Mouse (Mus musculus) layer of hippocampus, adult 8-10 months (tissue): Measurements from ENCODE around the gene Plcb3. TPM values are rescaled to one million over a fixed set of nuclear protein-coding genes. Genes with fewer than 3 reads are reported as not detected.
A peak's percentile ranks its signal among the peaks of the same experiment; 100 is the strongest.

Source experiments
- DNase-seq, 2 experiments: peaks; one replicate each; pipeline ENCODE4 v3.0.0; 2022; ENCODE audit warnings: low spot score in 2 of 2
- total RNA-seq, 4 experiments: library from RNA; stranded (reverse); gene quantifications; 2 replicates each; pipeline ENCODE4 v1.2.4; 2022

The Plcb3 gene
- total RNA-seq, 4 experiments from 2014 or later, result 13.4 to 19.9 (median 18.0) TPM

DNA sequence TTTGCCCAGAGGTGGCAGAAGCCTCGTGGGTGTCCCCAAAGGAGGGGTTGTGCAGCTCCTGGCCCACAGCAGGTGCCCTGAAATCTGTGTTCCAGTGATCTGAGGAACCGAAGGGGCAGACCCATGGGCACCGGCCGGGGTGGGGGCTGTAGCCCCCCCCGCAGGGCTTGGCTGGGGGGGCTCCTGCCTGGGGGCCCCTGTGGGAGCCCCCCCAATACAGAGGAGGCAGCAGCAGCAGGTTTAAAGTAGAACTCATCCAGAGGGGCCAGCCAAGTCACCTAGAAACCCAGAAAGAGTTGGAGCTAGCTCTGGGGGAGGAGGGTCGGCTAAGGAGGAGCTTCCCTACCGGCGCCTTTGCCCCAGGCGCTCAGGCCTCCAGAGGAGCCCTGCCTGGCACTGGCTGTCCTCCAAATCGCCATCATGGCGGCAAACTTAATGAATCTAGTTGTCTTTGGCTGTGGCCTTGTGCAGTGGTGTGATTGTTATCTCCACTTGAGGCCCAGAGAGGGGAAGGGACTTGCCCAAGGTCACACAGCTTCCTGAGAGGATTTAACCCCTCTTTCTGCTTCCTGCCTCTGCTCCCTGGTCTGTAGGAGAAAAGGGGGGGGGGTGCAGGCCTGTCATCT is 5.7 kb downstream of the Plcb3 start:
- no peak for DNase-seq

DNA sequence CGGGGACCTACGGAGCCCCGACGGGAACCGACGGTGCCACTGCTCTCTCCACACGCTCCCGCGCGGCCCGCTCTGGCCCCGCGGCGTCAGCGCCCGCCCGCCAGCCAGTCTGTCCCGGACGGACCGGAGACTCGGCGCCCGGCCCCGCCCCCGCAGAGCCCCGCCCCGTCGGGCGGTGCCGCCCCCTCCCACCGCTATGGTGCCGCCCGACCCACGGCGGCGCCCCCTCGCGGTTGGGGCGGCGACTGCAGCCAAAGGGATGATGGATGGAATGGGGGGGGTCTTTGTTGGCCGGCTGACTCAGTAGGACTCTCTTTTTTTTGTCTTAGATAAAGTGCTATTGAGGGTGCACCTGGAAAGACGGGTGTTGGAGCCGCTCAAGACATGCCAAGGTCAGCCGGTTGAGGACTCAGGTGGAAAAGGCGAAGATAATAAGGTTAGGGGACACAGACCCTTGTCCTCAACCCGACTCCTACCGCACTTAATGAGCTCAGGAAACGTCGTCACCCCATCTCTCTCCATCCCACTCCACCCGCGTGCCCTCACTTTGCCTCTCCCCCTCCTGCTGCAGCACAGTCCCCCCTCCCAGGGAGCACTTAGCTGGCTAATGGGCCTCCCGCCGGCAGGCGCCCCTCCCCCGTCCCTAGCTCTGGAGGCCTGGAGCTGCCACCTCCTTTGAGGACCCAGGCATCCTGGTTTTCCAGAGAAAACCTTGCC is 6.4 kb downstream of the Plcb3 start:
- no peak for DNase-seq

DNA sequence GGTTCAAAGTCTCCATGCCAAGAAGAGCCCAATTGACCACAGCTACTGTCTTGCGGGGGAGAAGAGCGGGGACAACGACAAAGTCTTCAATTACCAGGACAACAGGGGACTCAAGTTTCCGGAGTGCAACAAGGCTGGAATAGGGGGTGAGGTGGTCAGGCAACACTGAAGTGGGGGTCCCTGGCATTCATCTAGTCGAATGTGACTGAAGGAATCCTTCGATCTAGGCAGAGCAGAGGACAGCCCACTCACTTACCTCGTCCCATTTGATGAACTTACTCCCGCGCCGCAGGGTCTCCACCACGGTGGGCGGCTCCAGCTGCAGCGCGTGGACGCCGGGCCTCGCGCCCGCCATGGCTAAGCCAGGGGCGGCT is 7.0 kb downstream of the Plcb3 start:
- DNase-seq, result no peak

DNA sequence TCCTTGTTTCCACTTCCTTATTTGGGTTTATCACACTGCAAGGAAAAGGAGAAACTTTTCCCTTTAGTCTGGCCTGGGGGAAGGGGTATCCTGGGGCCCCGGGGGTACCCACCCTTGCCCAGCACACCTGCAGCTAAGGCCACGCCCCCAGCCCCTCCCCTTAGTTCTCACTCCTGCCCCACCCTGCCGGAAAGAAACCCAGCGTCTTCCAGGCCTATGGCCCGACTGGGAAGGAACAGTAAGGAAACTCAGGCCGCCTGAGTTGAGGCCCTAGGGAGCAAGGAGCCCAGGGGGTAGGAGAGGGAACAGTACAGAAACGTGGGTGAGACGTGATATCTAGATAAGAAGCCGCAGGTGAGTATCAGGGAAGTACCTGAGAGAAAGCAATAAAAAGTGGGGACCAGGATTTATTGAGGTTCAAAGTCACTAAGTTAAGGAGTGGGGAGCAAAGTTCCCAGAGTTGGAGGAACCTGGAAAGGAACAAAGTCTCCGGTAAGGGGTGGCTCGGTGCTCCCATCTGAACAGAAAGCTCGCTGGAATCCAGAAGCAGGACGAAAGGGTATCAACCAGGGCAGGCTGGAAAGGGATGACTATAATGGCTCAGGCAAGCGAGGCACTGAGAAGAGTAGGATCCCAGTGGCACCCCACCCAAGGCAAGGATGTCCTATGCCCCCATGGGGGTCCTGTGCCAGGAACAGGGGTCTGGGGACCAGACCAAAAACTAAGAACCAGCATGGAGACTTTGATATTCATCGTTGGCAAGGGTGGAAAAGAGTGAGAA is 7.6 kb downstream of the Plcb3 start:
- DNase-seq, result no peak

DNA sequence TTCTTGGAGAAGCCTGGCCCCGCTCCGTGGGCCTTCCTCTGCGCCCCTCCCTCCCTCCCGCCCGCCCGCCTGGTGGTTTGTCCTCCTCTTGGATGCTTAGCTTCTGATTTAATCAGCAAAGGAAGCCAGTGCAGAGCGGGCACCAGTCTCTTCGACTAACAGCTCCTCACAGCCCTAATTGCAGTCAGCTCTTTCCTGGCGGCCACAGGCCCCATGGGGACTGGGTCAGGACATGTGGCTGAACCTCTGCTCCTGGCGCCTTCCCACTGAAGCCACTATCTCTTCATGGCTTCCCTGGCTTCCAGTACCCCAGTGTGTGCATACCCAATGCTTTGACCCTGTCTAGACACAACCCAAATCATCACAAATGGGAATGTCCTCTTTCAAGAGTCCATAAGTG is 19.8 kb downstream of the Plcb3 start:
- DNase-seq, result no peak

DNA sequence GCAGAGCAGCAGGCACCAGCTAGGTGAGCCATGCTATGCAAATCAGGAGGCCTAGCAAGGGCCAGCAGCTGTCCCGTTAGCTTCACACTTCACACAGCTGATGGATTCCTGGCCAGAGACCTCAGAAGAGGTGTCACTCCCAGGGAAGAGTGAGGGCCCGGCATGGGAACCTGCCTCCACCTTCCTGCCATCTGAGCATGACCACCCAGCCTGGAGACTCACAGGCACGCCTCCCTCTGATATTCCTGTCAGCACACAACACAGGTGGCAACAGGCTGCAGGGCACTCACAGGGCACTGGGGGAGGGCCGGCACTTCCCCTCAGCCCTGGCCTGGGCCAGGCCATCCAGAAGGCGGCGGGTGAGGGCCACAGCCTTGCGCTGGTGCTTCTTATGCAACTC is 20.8 kb downstream of the Plcb3 start:
- DNase-seq, result no peak

DNA sequence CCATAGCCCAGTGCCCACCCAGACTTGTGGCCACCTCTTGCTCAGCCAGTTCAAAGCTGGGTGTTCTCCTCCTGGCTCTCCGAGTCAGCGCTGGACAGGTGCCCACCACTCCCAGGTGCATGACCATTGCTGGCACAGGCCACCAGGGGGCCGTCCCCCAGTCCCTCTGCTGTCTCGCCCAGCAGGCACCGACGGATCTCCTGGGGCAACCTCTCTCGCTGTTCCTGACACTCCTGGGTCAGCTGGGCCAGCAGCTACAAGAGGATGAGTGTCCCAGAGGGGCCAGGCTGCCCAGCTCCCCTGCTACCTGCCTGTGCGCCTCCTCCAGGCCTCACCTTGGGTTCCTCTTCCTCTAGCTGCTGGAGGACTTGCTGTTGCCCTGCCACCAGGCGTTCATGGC is 22.2 kb downstream of the Plcb3 start:
- no peak for DNase-seq

GRCm38 (mm10) chr19:6952712-6953037 is 23.6 kb downstream of the Plcb3 start:
- DNase-seq, result no peak

DNA sequence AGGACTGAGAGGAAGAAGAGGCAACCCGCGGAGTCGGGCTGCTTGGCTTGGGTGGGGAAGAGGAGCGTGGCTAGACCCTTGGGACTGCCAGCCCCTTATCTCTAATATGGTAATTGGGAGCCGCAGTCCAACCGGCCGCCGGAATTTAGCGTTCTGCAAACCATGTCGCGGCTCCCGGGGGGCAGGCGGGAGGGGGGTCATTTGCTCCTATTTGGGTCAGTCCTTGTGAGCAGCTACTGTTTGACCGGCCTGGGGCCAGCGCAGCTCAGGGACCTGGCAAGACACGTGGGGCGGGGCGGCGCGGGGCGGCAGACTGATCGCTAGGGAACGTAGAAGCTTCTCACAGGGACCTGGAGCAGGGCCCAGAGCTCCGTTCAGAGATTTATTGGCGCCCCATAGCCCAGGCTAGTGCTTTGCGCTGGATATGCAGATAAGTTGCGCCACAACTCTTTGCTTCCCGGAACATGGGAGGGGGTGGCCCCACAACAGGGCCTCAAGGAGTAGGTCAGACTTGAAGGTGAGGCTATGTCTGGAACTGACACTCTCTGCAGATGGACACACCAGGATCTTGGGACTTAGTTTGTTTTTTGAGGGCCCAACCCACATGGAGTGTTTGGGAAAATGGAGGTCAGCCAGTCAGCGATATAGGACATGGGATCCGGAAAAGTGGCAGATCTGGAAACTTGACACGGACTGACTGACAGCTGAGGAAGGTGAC is 24.1 kb downstream of the Plcb3 start:
- DNase-seq, result peak; percentile 72 to 83

- DNase-seq, result peak; percentile 94 to 96
Observed at GRCm38 (mm10) chr19:6951381-6951968, 24.8 kb downstream of the Plcb3 start.

- DNase-seq, result peak in 1 of 2 experiments; percentile 53
Observed at GRCm38 (mm10) chr19:6950613-6951153, 25.6 kb downstream of the Plcb3 start.

DNA sequence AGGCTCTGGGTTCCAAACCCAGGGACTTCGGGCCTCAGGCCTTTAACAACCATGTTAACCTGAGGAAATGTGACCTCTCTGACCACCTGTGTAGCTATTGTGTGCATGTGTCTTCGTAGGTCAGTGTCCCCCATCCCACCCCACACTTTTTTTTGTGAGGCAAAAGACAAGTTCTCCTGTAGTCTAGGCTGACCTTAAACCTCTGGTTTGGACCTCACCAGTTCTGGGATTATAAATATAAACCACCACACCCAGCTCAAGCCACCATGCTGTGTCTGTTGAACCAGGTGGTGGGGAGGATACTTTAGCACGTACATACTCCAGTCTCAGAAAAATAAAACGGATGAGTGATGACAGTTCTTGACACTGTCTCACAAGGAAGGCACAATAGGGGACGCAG is 26.3 kb downstream of the Plcb3 start:
- DNase-seq, result no peak

- DNase-seq, result no peak
Observed at GRCm38 (mm10) chr19:6949532-6949931, 26.7 kb downstream of the Plcb3 start.

DNA sequence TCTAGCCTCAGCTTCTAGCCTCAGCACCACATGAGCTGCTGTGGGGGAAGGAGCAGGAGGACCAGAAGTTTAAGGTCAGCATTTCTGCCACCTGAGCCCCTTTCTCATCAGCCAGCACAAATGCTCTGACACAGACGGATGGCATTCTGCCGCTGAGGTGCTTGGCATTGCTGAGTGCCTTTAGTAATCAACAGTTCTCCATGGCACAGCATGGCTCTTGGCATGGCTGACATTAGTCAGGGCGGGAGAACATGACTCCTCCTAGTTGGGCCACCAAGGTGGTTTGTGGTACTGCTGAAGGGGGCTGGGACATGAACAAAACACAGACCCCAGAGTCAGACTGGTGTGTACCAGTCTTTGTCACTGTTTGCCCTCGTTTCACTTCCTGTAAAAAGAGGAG is 28.1 kb downstream of the Plcb3 start:
- DNase-seq, result no peak

- DNase-seq, result no peak
Observed at GRCm38 (mm10) chr19:6947742-6948141, 28.5 kb downstream of the Plcb3 start.

- DNase-seq, result no peak
Observed at GRCm38 (mm10) chr19:6943709-6944108, 32.6 kb downstream of the Plcb3 start.

DNA sequence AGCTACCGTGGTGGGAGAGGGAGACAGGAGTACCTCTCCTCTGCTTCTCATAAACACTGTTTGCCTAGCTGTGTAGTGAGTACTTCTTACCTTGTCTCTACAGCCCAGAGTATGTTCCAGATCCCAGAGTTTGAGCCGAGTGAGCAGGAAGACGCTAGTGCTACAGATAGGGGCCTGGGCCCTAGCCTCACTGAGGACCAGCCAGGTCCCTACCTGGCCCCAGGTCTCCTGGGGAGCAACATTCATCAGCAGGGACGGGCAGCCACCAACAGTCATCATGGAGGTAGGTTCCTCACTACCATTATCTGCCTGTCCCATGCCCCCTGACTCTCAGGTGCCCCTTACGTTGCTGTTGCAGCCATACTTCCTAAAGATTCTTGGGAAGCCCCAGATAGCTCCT is 33.5 kb downstream of the Plcb3 start:
- DNase-seq, result no peak

DNA sequence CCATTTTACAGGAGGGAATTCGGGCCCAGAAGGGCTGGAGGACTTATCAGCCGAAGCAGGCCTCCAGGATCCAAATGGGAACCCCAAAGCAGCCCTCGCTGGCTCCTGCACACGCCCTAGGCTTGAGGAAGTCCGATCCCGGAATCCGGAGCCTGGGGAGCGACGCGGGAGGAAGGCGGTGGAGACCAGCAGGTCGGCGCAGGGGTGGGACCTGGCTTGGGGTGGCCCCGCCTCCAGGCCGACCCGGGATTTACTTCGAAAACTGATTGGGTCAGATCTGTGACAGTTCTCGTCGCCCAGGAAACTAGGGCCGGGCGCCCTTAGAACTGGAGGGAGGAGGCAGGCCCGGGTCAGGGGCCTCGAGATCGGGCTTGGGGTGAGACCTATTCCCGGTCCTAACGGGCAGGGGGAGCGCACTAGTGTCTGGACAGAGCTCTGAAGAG is 34.0 kb downstream of the Plcb3 start, which contains the start of gene Gpr137:
Gpr137 (minus strand) TSS at position 232 of the 443 bp plus-strand sequence.
- peak; percentile 92 for DNase-seq

DNA sequence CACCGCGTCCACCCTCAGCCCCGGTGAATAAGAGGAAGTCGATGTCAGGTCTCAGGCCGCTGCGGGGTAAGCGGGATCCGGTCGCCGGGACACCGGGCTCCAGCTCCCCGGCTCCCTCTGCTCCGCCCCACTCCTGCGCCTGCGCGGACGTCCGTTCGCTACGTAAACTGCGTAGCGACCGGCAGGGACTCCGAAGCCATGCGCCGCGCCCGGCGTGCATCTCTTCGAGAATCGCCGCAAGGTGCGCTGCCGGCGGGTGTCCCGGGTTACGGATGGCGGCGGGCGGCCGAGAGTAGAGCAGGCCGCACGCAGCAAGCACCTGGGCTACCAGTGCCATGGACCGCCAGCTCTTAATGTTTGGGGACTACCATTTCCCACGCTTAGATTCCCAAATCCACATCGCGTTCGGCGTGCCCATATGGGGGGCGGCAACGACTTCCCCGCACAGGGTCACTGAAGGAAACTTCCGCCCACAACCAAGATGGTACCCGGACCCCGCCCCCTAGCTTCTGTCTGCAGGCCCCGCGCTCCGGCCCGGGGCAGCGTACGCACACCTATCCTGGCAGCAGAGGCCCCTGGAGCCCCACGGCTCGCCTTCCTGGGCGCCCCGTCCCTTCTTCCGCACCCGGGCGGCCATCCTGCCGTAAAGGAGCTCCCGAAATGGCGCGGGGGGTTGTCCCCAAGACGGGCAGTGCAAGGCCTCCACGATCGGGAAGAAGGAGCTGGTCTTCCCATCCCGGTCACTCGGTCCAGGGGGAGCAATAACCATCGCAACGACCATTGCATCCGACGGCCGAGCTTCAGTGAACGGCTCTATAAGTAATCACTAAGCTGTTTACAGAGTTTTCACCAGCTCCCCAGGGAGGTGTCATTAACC is 34.7 kb downstream of the Plcb3 start, which contains the start of gene Bad:
Bad (plus strand) TSS at position 490 of the 877 bp plus-strand sequence.
- DNase-seq, result peak; percentile 85 to 93
